Mouse (Mus musculus) heart, postnatal 0 days (tissue): Measurements from ENCODE around the gene Gm8005. TPM values are rescaled to one million over a fixed set of nuclear protein-coding genes. Genes with fewer than 3 reads are reported as not detected.
"Not testable (repeated sequence)": the region's sequence is repeated elsewhere in the genome, so short reads cannot be mapped to it uniquely, and the experiment has no call there.

Source experiments
- ATAC-seq: fragments of 200-750 bp; cut with Nextera tagmentation; 2 replicates; pipeline ENCODE4 v1.8.0; 2017; ENCODE audit warnings: low read depth, moderate number of reproducible peaks, moderate library complexity; ENCODE audit not compliant: insufficient read depth
- DNase-seq: peaks from one replicate; pipeline ENCODE4 v3.0.0-alpha.2; 2016; ENCODE audit warnings: low spot score
- H3K27ac ChIP-seq: fragments of 300-500 bp; sonication (generic); 2 replicates; pipeline ENCODE4 v1.5.1; 2014; ENCODE audit warnings: low read depth, mild to moderate bottlenecking
- H3K27me3 ChIP-seq: fragments of 300-500 bp; sonication (generic); 2 replicates; pipeline ENCODE4 v1.6.1; 2014; ENCODE audit warnings: low read length, mixed read lengths; ENCODE audit not compliant: control insufficient read depth, insufficient read depth
- H3K36me3 ChIP-seq: fragments of 300-500 bp; sonication (generic); replicated peaks from 2 replicates; pipeline ENCODE4 v1.6.1; 2014; ENCODE audit warnings: low read length, mixed read lengths; ENCODE audit not compliant: control insufficient read depth, insufficient read depth
- H3K4me1 ChIP-seq: fragments of 300-500 bp; sonication (generic); 2 replicates; pipeline ENCODE4 v1.6.1; 2014; ENCODE audit warnings: antibody characterized with exemption; ENCODE audit not compliant: control insufficient read depth, insufficient read depth
- H3K4me2 ChIP-seq: fragments of 300-500 bp; sonication (generic); 2 replicates; pipeline ENCODE4 v1.6.1; 2014; ENCODE audit warnings: low read depth, mild to moderate bottlenecking, low read length, moderate library complexity
- H3K4me3 ChIP-seq: fragments of 300-500 bp; sonication (generic); 2 replicates; pipeline ENCODE4 v1.5.1; 2014; ENCODE audit warnings: low read depth, low read length
- H3K9ac ChIP-seq: fragments of 300-500 bp; sonication (generic); replicated peaks from 2 replicates; pipeline ENCODE4 v1.6.1; 2014; ENCODE audit warnings: low read depth, low read length, mixed read lengths
- H3K9me3 ChIP-seq: fragments of 300-500 bp; sonication (generic); replicated peaks from 2 replicates; pipeline ENCODE4 v1.6.1; 2016; ENCODE audit warnings: low read length; ENCODE audit not compliant: control insufficient read depth
- WGBS: fragments of 180-500 bp; shearing (Covaris S2); extraction: QIAGEN DNeasy Blood & Tissue Kit; methylation state at CpG from one replicate; pipeline ENCODE4 v1.1.7; 2014; 5-methylcytosine and 5-hydroxymethylcytosine counted together
- polyA plus RNA-seq: library from polyadenylated mRNA; unstranded; fragments of >200 nt; fragmentation: Nextera tagmentation; extraction: Ambion mirVana; gene quantifications from 2 replicates; pipeline ENCODE4 v1.2.1, GENCODE M21; 2015
- total RNA-seq: library from RNA; depleted of rRNA; stranded (reverse); fragments of >200 nt; gene quantifications from 2 replicates; pipeline ENCODE4 v1.2.3, GENCODE M21; 2014; ENCODE audit warnings: low replicate concordance; rRNA removed

Gene Gm8005
- total RNA-seq (not detected in 2 replicates), polyA plus RNA-seq (not detected in 2 replicates)

- H3K27me3 ChIP-seq, H3K4me1 ChIP-seq, ATAC-seq, H3K27ac ChIP-seq, DNase-seq, H3K9ac ChIP-seq, H3K9me3 ChIP-seq, H3K36me3 ChIP-seq, H3K4me3 ChIP-seq, H3K4me2 ChIP-seq: not testable (repeated sequence)
- 80% methylated on average over 2 of the region's 4 CpGs for WGBS
These were observed at the start of gene Gm8005 for GRCm38 (mm10) chr14:42439573-42439972. Gm8005 (minus strand) TSS chr14:42439673.

- H3K9me3 ChIP-seq, H3K4me1 ChIP-seq, ATAC-seq, H3K4me2 ChIP-seq, H3K4me3 ChIP-seq, H3K9ac ChIP-seq, DNase-seq, H3K27me3 ChIP-seq, H3K27ac ChIP-seq, H3K36me3 ChIP-seq: not testable (repeated sequence)
- 41% methylated on average over 2 of the region's 2 CpGs for WGBS
These were observed 24.1 kb upstream of the Gm8005 start, which contains the start of gene Gm8011 for GRCm38 (mm10) chr14:42463581-42463980. Gm8011 (plus strand) TSS chr14:42463881.

Other genes with a start within 250 kb of the Gm8005 start
- gene Gm3573, start 248.9 kb downstream of the Gm8005 start, total RNA-seq: not detected in 2 replicates
- not detected in 2 replicates for gene Gm3573, start 248.9 kb downstream of the Gm8005 start, polyA plus RNA-seq
- not detected in 2 replicates for gene Gm17026, start 179.6 kb downstream of the Gm8005 start, total RNA-seq
- not detected in 2 replicates for gene Gm17026, start 179.6 kb downstream of the Gm8005 start, polyA plus RNA-seq
- gene Gm9611, start 142.3 kb downstream of the Gm8005 start, total RNA-seq: not detected in 2 replicates
- gene Gm9611, start 142.3 kb downstream of the Gm8005 start, polyA plus RNA-seq: not detected in 2 replicates
- gene Gm7995, start 129.5 kb downstream of the Gm8005 start, total RNA-seq: not detected in 2 replicates
- gene Gm7995, start 129.5 kb downstream of the Gm8005 start, polyA plus RNA-seq: not detected in 2 replicates
- not detected in 2 replicates for gene Gm8011, start 24.2 kb upstream of the Gm8005 start, total RNA-seq
- gene Gm8011, start 24.2 kb upstream of the Gm8005 start, polyA plus RNA-seq: not detected in 2 replicates
- not detected in 2 replicates for gene Gm8020, start 62.7 kb upstream of the Gm8005 start, total RNA-seq
- not detected in 2 replicates for gene Gm8020, start 62.7 kb upstream of the Gm8005 start, polyA plus RNA-seq
- not detected in 2 replicates for gene Gm8024, start 84.6 kb upstream of the Gm8005 start, total RNA-seq
- not detected in 2 replicates for gene Gm8024, start 84.6 kb upstream of the Gm8005 start, polyA plus RNA-seq
- gene Gm17124, start 160.2 kb upstream of the Gm8005 start, total RNA-seq: not detected in 2 replicates
- gene Gm17124, start 160.2 kb upstream of the Gm8005 start, polyA plus RNA-seq: not detected in 2 replicates
- gene Gm3633, start 202.2 kb upstream of the Gm8005 start, total RNA-seq: not detected in 2 replicates
- not detected in 2 replicates for gene Gm3633, start 202.2 kb upstream of the Gm8005 start, polyA plus RNA-seq
- not detected in 2 replicates for gene Gm10378, start 216.3 kb upstream of the Gm8005 start, total RNA-seq
- gene Gm10378, start 216.3 kb upstream of the Gm8005 start, polyA plus RNA-seq: not detected in 2 replicates